Mouse (Mus musculus) thymus, adult 18-20 months (tissue): ENCODE data around the gene Pfn3.

ENCODE experiments used
- DNase-seq, 2 experiments: peaks; one replicate each; pipeline ENCODE4 v3.0.0; 2022; ENCODE audit warnings: mixed read lengths in 2 of 2

The Pfn3 gene

DNA sequence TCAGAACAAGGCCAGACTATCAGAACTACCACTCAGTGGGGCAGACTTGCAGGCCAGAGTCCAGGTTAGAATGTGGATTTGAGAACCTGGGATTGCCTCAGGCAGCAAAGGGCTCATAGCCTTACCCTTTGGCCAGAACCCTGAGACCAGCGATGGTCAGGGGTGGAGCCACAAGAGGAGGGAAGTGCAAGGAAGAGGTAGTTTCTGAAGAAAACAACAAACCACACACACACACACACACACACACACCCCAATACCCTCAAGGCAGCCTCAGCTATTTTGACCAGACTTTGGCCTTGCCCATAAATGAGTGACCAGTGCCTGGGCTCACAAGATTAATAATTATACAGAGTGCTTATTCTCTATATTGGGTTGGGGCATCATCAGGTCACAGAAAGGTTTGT lies 23.4 kb downstream of the Pfn3 start:
- DNase-seq, result no peak

DNA sequence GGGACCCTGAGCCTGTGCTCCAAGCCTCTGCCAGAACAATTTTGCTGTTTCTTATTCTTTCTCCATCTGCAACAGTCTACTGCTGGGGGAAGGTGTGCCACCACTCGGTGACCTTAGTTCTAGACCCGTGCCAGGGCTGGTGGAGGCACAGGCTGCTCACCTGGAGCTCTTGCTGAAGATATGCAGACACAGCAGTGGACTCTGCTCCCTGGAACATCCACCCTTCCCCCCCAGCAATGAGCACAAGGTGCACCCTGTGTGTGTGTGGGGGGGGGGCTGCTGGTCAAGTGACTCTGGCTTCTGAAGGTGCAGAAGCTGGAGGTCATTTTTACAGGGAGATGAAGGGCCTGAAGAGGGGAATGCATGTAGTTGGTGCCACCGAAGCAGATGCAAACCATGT lies 24.4 kb downstream of the Pfn3 start:
- DNase-seq, result no peak

- DNase-seq, result no peak
Observed at GRCm38 (mm10) chr13:55381790-55382189, 33.2 kb downstream of the Pfn3 start.

- DNase-seq, result no peak
Observed at GRCm38 (mm10) chr13:55378907-55379580, 36.0 kb downstream of the Pfn3 start.

DNA sequence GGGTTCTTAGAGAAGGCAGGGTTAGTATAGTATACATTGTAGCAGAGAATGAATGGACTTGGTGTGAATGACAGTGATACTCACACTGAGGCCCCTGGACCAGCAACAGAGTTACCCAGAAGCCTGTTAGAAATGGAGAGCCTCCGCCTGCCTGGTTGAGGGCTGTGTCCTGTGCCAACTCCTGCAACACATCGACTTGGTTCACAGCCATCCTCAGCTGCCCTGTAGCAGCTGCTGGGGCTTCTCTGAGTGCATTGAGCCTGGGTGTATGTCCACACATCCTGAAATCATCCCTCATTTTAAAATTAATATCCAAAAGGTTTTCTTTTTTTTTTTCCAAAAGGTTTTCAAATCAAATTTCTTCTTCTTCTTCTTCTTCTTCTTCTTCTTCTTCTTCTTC lies 39.2 kb downstream of the Pfn3 start:
- no peak for DNase-seq

GRCm38 (mm10) chr13:55374206-55374924 lies 40.7 kb downstream of the Pfn3 start:
- peak; percentile 70 to 73 for DNase-seq

DNA sequence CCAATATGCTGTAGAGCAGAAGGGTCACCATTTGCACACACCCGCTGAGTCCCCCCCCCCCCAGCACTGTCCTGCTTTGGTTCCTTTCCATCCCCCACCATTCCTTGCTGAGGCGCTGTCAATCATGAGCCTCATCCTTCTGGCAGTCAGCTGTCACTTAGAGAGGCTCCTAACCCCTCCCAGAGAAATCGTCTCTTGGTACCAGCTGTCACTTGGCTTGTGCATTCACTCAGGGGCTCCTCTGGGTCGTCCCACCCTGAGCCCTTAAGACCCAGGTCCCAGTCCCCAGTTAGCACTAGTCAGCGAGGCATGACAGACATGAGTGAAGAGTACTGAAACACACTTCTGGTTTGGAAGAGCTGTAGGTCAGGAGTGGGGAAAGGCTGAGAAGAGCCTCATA lies 43.3 kb downstream of the Pfn3 start:
- DNase-seq, result no peak

DNA sequence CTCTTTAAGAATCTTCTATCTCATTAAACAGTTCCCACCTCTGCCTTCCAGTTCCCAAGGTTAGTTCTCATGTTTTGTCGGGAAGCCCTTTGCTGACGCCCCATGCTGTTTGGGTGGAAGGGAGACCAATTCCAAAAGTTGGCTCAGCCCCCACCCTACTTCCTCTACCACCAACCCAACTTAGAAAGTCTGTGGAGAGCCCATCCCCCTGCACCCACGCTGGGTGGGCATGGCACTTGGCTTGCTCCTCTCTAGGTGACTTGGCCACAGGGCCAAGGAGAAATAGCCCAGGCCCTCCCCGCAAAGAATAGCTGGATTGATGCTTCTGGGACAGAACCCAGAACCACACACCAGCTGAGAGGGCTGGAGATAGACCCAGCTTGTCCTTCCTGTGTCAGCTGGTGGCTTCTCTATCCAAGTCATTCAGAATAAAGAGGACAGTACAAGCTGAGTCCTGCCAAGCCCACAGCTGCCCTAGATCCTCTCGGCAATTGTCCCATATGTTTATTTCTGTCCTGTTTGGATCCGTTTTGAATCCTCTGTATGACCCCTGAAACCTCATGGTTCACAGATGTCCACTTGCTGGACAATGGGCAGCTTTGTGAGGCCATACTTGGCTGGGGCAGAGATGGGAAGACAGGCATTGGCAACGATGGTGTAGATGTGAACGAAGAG lies 43.9 kb downstream of the Pfn3 start:
- DNase-seq, result no peak

- no peak for DNase-seq
Observed at GRCm38 (mm10) chr13:55370234-55370633, 44.8 kb downstream of the Pfn3 start.

GRCm38 (mm10) chr13:55369531-55370114 lies 45.4 kb downstream of the Pfn3 start, which contains the start of gene Rgs14:
Rgs14 (plus strand) TSS chr13:55369732.
- peak; percentile 81 to 88 for DNase-seq

DNA sequence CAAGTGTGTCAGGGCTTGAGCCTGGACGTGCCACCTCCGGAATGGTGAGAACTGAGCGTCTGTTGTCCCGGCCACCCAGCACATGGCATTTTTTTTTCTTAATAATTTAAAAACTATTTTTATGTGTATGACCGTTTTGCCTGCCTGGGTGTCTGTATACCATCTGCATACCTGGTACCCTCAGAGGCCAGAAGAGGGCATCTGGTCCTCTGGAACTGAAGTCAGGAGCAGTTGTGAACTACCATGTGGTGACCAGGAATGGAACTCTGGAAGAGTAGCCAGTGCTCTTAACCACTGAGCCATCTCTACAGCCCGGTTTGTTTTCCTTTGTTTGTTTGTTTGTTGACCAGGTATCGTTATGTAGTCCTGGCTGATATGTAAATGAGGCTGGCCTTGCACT lies 46.6 kb downstream of the Pfn3 start:
- DNase-seq, result peak in 1 of 2 experiments; percentile 42
